ENCODE assay signal across 24 mouse cellular contexts in the genomic region with DNA sequence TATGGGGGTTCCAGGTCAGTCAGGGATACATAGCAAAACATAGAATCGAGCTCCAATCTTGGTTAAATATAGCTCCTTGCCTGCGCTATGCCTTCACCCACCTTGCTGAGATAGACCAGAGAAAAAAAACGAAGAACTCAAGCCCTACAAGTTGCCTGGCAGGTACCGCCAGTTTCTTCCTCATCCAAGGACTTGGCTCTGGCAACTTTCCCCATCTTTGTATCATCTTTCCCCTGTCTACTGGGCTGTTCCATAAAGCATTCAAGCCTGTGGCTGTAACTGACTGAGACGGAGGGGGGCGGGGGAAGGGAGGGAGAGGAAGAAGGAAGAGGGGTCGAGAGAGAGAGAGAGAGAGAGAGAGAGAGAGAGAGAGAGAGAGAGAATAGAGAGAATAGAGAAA.
"Had no signal": no experiment of that assay in that cellular context is flagged by ENCODE, and none has a peak within 500 bp of the region (broad histone marks: within the 10 kb centered on the region; RNA-seq: fewer than 3 reads in every experiment).

No protein-coding gene starts in this region.

- H3K4me2 ChIP-seq: limb, embryonic 13.5 days; liver, embryonic 12.5 days; liver, embryonic 15.5 days; lung, embryonic 15.5 days; midbrain, embryonic 13.5 days; neural tube, embryonic 13.5 days had no signal

- H3K9ac ChIP-seq: limb, embryonic 13.5 days; liver, embryonic 12.5 days; liver, embryonic 15.5 days; lung, embryonic 15.5 days; midbrain, embryonic 13.5 days; neural tube, embryonic 13.5 days had no signal

- ATAC-seq: liver, embryonic 12.5 days; midbrain, embryonic 13.5 days; midbrain, embryonic 16.5 days had no signal

- H3K27me3 ChIP-seq: limb, embryonic 13.5 days; liver, embryonic 12.5 days; liver, embryonic 15.5 days; lung, embryonic 15.5 days; megakaryocyte, embryonic 14.5 days; midbrain, embryonic 13.5 days; neural tube, embryonic 13.5 days had no signal

- DNase-seq: kidney, adult 9 months; kidney, postnatal 14 days; layer of hippocampus, adult 9-11 months; liver; lung, adult 18-20 months; lung, postnatal 10 days; lung, postnatal 36 days; retina, postnatal 1 day; right cerebral cortex, postnatal 25 days; spleen, adult 18-20 months; thymus, adult 18-20 months; thymus, postnatal 36 days had no signal

- H3K9me3 ChIP-seq: limb, embryonic 10.5 days; limb, embryonic 13.5 days; liver, embryonic 12.5 days; liver, embryonic 15.5 days; lung, embryonic 15.5 days; megakaryocyte, embryonic 14.5 days; midbrain, embryonic 10.5 days; midbrain, embryonic 13.5 days; neural tube, embryonic 13.5 days had no signal

- H3K36me3 ChIP-seq: limb, embryonic 10.5 days; limb, embryonic 13.5 days; lung, embryonic 15.5 days; midbrain, embryonic 10.5 days; midbrain, embryonic 13.5 days; neural tube, embryonic 13.5 days had no signal

- H3K27ac ChIP-seq: layer of hippocampus, adult 2 months; limb, embryonic 10.5 days; limb, embryonic 13.5 days; liver, embryonic 12.5 days; liver, embryonic 15.5 days; midbrain, embryonic 10.5 days; midbrain, embryonic 13.5 days; neural tube, embryonic 13.5 days had no signal

- H3K4me3 ChIP-seq: layer of hippocampus, adult 2 months; limb, embryonic 10.5 days; limb, embryonic 13.5 days; liver, embryonic 12.5 days; liver, embryonic 15.5 days; lung, embryonic 15.5 days; megakaryocyte, embryonic 14.5 days; midbrain, embryonic 10.5 days; midbrain, embryonic 13.5 days; myocyte; neural tube, embryonic 13.5 days had no signal
